Mouse (Mus musculus) ovary, postnatal 14 days (tissue): ENCODE results near the gene Lyve1.
"Not testable (repeated sequence)": the region's sequence is repeated elsewhere in the genome, so short reads cannot be mapped to it uniquely, and the experiment has no call there.

Source experiments
- DNase-seq: peaks from one replicate; pipeline ENCODE4 v3.0.0; 2022; ENCODE audit warnings: low spot score

The Lyve1 gene

DNA sequence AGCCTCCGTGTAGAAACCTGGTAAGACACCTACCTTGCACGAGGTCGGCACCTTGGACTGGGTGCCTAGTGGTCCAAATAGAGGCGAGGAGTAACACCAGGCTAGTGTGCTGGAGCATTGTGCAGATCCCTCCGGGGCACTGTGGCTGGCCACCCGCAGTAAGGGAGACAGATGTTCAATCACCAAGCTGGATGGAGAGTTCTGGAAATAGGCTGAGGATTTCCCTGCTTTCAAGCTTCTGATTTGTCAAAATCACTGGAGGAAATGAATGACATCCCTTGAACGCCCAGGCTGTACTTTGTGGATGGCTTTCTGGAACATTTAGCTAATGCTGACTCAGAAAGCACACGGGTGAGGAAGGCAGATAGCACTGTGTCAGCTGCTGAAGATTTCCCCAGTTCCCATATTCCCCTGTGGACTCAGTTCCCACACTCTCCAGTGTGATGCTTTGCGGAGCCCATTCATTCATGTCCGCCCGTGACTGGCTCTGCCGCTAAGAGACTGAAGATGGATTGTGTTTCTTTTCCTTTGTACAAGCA is at the start of gene Lyve1:
Lyve1 (minus strand) TSS at position 489 of the 539 bp plus-strand sequence.
- DNase-seq = no peak

DNA sequence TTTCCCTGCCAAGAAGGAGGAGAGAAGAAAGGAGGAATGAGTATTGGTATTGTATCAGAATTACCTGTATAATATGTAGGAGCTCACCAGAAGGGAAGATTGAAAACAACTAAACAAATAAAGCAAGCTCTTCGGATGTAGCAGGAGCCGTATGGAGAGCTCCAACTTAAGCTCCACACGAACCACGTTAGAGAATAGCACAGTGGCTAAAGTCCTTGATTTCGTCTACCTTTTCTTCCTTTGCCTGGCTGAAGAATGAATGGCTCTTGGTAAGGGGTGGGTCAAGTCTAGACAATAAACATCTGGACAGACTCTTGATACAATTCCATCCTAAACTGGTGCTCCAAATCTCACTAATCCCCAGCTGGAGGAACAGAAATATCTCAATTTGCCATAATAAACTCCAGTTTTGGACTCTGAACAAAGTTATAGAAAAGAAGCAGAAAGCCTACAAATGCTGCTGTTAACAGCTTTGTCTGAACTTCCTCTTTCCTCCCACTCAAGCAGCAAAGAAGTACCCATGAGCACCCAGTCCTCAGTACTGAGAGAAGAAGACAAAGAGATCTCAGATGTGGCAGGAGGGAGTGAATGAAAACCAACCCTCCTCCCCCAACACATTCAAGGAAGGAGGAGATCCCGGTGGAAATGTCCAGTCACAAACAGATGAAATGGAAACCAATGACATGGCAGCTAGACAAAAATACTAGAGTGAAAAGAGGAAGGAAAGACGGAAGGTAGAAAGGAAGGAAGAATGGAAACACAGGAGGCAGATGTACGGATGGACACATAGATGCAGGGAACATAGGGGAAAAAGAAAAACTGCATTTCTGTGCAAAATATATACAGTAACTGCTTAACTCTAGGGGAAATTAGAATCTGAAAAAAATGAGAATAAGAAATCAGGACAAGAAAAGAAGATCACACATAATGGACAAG is 45.4 kb upstream of the Lyve1 start:
- no peak for DNase-seq

DNA sequence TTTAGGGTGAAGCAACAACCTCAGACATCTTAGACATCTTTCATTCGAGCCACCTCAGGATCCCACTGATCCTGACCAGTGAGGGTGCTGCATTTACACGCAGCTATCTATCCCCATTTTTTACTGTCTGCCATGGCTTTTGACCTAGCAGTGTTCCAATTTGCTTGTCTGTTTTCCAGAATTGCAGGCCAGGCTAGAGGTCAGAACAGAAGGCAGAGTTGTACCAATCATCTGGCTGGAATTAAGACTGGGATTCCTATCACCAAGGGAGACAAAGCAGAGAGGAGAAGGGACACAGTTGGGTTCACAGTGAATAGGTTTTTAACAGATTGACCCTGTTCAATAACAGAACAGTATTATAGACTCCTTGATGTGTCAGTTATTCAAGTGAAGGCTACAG is 43.5 kb upstream of the Lyve1 start:
- DNase-seq = no peak

DNA sequence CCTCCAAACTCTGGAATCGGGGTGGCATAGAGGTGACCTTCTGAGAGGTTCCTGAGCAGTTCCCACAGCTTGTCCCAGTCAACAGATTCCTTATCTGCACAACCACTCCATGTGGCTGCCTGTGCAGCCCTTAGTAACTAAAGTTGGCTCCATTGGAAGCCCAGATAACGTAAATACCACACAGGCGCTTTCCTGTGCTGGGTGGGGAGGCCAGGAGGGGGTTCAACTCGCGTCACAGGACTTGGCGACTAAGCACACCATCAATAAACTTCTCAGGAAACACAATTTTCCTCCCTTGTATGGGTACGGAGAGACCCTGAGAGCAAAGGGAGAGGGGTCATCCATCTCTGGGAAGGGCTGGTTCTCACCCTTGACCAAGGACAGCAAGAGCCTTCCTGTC is 40.2 kb upstream of the Lyve1 start:
- DNase-seq = no peak

DNA sequence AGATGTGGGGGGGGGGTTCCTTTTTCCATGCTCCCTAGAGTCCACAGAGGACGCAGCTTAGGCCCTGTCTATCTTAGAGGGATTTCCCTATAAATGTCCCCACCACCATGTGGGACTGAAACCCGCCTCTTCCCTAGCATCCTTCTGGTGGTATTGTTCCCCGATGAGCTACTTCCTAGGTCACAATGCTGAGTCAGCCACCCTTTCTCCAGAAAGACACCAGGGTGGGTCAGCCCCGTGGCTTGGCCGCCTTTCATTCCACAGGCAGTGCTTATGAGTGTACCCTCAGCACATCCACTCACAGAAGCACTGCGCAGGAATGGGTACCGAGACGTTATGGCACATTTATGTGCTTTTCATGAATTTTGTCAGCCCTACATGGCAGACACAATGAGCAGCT is 34.2 kb upstream of the Lyve1 start:
- no peak for DNase-seq

DNA sequence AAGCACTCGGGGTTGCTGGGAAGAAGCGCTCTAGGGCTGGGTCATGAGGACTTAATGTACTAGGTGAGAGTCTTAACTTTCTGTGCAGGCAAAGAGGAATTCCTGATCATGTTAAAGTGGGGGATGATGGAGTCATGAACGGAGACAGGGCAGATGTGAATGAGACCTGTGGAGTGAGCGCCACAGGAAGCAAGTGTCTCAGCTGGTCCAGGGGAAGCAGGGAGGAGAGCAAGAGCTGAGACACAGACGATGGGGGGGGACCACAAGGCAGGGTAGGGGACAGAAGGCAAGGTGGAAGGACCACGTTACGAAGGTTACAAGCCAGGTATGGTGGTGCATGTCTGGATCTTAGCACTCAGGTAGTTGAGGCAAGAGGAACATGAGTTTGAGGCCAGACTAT is 33.4 kb upstream of the Lyve1 start:
- DNase-seq = no peak

DNA sequence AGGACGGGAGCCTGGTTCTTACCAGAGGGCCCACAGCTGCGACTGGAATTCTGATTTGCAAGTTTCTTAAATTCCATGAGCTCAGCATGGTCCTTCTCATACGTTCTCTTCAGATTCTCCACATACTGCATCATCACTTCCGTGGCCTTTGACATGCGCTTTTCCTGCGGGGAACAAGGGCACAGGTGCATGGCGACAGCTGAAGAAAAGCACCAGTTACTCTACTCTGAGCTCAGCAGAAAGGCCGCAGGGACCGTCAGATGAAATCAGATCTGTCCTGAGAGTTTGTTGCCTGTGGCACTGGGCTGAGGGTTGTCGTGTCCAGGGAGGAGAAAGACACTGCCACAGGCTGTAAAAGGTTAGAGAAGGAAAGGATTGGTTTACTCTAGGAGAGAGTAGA is 32.7 kb upstream of the Lyve1 start:
- not testable (repeated sequence) for DNase-seq

DNA sequence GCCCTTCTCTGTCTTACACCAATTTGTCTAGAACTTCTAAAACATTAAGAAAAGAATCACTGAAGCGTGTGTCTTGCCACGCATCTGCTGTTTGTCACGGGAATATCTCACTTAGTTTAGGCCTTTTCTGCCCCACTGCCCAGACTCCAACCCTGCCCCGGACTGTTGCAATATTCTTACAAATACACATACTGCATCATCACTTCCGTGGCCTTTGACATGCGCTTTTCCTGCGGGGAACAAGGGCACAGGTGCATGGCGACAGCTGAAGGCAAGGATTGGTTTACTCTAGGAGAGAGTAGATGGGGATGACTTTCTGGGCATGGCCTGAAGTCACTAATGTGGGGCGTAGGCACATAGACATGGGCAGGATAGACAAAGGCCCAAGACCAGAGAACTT is 31.6 kb upstream of the Lyve1 start:
- DNase-seq = no peak

DNA sequence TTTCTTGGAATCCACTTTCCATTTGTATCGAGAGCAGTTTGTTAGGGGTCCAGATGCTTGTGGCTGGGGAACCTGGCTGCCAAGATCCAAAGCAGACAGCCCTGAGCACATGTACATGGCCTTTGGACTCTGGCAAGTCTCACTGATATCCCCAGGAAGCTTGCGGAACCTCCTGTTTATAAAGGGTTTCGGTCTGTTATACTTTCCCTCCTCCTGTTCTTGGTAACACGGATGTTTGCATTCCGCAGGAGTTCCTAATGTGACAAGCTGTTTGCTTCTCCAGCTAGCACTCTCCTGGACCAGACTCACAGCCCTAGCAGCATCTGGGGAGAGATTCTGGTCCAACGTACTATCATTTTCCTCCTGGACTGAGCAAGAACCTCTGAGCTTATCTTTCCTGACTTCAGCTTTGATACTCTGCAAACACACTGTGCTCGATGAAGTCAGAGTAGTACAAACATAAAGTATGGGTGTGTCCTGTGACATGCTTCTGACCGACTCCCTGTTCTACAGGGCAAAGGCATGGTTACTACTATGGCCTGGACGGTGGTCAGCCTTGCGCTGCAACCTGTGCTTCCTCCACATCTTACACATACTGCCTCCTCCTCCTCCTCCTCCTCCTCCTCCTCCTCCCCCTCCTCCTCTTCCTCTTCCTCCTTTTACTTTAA is 31.0 kb upstream of the Lyve1 start:
- DNase-seq = no peak

DNA sequence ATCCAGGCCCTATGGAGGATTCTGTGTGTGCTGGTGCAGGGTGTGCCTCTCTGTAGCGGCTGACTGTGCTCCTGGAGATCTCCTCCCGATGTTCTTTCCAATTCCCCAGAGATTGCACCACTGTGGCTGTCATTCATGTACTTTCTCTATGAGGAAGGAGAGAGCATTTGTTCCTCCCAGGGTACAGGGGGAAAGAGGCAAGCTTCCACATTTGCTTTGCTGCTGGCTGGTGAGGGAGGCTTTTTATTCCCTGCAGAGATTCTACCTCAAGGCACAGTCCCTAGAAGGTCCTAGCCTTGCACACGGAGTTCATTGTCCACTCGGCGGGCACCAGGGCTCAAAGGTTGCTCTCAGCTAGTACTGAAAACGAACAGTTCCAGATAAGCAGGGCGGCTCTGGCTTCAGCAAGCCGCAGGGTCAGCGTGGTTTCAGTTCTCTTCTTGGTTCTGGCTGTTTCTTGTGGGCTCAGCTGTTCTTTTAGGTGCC is 28.5 kb upstream of the Lyve1 start:
- DNase-seq = no peak

DNA sequence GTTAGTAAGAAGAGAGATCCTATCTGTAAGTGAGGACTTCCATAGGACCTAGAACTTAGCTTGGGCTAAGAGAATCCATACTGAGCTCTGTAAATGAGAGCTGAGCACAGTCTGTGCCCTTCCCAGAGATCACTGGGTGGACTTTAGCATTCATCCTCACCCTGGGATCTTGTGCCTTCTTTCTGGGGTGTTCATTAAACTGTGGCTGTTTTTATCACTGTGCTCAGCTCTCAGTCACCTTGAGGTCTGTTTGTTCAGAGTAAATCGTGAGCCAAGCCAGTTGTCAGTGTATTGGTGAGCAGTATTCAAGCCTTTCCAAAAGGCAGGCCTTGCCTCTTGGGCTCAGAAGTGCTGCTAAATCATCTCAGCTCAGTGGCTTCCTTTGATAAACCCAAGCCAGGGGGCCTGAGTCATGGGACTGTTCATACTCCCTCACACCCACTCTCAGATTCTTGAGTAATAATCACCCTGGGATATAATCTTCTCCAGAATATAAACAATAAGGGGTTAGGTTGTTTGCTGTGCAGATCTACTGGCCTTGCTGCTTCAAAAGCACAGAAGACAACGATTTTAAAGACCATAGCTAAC is 18.8 kb upstream of the Lyve1 start:
- DNase-seq = no peak

DNA sequence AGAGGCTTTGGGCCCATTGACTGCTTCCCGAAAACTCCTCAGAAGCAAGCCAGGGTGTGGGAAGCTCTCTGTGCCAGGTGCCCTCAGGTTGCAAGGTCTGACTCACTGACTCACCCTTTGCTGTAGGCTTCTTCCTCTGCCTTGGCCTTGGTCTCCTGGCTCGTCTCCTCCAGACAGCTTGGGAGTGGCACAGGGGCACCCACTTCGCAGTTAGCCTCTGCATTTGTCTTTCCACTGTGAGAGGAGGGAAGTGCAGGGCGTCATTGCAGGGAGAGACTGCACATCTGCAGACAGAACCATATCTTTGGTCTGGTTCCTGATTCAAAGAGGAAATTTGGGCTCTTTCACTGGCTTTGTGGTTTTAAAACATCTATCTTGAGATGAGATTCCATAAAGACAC is 15.0 kb upstream of the Lyve1 start:
- DNase-seq = no peak

DNA sequence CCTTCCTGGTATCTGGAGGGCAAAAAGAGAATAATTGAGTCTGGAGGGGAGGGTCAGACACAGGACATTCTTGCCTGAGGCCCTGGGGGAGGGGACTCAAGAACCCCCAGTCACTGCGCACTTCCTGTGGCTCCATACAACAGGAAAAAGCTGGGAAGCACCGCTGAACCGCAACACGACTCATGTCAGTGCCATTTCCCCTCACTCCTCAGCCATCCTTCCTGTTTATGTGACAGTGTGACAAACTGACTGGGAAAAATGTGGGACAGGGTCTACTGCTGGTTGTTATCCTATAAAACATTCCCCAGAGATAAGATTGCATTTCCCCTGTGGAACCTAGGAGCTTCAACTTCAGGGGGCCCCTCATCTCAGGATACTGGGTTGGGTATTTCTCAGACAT is 13.9 kb upstream of the Lyve1 start:
- DNase-seq = no peak

DNA sequence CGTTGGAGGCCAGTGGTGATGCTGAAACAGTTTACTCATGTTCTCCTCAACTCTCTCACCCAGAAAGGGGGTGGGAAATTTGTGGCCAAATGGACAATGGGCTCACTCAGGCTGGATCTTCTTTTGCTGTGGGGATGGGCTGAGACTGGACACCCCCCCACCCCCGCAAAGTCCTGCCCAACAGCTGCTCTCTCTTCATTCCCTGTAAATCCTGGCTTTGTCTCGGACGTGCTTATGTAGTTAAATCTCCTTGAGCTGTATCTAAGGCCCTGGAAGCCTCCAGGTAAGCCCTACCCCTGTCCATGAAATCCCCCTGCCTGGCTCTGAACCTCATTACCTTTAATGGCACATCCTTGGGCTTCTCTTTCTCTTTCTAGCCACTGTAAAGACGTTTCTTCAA is 5.8 kb upstream of the Lyve1 start:
- no peak for DNase-seq

DNA sequence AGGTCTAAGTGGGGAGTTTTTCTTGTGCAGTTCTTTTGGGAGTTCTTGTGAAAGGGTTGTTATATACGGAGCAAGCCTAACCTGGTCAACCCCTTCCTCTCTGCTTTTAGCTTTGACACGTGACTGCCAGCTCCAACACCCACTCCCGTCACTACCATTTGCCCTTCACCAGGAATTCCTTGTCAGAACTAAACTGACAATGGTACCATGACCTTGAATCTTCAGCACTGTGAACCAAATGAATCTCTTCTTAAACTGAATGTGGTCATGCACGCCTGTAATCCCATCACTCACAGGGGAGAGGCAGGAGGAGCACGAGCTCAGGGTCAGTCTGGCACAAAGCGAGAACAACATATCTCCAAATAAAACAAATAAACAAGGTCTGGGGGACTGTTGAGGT is 4.1 kb upstream of the Lyve1 start:
- DNase-seq = no peak

DNA sequence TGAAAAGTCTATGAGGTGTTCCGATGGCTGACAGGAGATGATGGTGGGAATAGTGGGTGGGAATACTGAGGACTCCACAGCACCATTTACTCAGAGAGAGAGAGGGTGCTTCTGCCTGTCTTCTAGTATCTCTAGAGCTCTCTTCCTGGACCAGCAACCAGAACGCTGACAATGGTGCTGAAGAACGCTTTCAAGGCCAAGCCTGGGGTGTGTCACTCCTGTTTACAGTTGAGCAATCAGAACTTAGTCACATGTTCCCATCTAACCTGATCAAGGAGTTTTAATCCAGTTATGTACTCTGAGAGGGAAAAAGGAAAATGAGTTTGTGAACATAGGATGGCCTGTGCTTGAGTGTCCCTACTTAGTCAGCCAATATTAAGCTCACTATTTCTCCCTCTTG is 3.0 kb upstream of the Lyve1 start:
- DNase-seq = no peak

DNA sequence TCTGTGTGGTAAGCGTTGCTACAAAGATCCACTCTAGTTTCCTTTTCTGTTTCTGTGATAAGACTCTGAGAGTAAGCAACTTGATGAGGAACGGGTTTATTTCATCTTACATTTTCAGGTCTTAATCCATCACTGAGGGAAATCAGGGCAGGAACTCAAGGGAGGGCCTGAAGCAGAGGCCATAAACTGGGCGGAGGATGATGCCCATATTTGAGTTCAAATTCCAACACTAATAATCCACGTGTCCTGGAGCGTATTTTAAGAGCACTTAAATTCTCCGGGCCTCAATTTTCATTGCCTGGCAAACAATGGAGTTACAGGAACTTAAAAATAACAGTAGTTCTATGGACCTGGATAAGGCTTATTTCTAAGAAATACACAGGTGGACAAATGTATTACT is 2.5 kb upstream of the Lyve1 start:
- DNase-seq = no peak

DNA sequence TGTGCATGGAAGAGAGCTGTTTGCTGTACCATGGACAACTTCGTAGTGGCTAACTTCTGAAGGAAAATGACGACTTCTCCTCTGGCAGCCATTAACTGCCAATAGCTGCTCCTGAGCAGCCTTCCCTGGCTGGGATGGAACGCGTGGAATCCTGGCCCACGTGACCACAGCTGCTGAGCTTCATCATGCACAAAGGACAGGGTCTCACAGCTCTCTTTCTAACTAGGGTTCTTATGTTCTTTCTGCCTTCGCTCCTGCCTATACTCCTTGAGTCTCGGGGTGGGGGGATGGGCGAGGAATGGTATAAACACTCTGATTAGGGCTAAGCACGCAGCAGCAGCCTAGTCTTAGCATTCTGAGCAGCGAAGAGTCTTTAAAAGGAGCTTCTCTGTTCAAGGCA is 2.0 kb upstream of the Lyve1 start:
- DNase-seq = no peak

DNA sequence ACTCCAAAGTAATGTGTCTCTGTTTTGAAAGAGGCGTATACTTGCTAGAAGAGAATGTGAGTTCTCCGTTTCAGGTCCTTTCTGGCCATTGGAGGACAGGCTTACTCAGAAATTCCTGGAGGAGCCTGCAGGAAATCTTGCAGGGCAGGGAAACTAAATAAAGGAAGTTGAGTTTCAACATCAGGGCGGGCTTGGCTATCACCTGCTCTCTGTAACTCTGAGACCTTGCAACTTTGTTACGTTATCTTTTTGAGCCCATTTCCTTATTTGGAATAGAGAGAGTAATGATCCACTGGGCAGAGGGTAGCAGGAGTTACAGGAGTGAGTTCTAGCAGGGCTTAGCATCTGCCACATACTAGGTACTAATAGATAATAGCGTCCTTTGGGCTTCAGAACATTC is 2.9 kb downstream of the Lyve1 start:
- DNase-seq = no peak

DNA sequence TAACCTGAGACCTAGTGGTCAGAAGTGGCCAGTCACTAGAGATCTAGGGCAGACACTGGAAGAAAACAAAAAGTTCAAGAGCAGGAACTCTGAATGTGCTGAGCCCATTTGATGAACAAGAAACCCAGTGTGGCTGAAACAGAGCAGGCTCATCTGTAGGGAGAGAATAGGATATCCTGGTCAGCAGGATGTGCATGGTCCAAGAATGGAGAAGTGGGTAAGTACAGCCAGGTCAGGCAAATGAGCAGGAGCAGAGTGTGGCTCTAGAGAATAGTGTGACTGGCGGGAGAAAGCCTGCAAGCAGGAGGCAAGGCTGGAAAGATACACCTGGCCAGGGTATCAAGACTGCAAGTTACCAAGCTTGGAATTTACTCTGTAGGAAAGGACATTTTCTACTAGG is 7.4 kb downstream of the Lyve1 start:
- DNase-seq = no peak

DNA sequence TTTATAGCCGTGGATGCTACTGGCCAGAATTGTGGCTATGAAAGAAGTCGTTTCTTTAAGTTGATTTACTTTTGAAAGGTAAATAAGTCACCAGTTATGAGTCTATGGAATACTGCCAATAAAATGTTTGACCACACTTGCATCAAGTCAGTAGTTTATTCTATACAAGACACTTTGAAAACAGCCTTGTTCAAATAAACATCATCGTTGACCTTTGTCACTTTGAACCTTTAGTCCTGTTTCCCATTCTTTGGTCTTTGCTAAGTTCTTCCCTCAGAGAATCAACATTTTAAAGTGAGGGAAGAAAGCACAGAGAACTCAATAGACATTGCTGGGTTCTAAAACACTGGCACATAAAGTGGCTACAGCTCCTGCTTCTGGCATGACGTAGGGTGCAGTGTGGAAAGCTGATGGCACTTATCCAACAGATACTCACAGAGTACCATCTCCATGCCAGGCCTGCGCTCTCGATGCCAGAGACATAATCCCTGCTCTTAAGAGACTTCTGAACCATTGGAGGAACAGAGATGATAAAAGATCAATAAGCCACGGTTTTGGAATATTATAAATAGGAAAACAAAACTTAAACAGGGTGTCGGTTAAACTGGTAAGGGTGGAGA is 8.0 kb downstream of the Lyve1 start:
- no peak for DNase-seq

DNA sequence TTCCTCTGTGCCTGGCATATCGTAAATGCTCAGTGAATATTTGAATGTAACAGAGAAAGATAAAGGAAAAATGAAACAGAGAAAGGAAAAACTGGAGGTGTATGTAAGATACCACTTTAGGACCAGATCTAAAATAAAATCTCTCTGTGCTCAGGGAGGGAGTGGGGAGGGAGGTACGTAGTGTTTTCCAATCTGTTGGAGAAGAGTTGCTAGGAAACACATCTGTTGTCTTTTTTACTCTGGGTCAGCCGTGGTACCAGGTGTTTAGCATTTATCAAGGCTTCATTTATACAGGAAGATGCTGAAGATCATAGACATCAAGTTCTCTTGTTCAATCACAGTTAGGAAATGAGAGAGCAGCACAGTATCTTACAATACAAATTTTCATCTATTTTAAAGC is 8.5 kb downstream of the Lyve1 start:
- DNase-seq = no peak
